Mouse (Mus musculus) adrenal gland, postnatal 10 days (tissue): Measurements from ENCODE around the gene Stk17b. TPM values are rescaled to one million over a fixed set of nuclear protein-coding genes. Genes with fewer than 3 reads are reported as not detected.

ENCODE experiments used
- DNase-seq: peaks from one replicate; pipeline ENCODE4 v3.0.0; 2021; ENCODE audit warnings: mixed read lengths
- long read RNA-seq, 2 experiments: library from polyadenylated mRNA; stranded (forward); transcript quantifications; one replicate each; pipeline ENCODE4 v2.0.0; 2021
- total RNA-seq, 2 experiments: library from RNA; stranded (reverse); gene quantifications; 2 replicates each; pipeline ENCODE4 v1.2.3; 2021

The Stk17b gene
- 10 to 100 TPM; 22.4 TPM for total RNA-seq
- long read RNA-seq, experiment 1, transcript Stk17b-201 (8 exons, 3,293 nt), result major isoform, 8 of 20 reads
- long read RNA-seq, experiment 1, partial matches to known transcripts, result 1 of 20 reads
- long read RNA-seq, experiment 1, other reads (novel, unspliced or antisense), result 11 of 20 reads
- long read RNA-seq, experiment 2, partial matches to known transcripts, result 2 of 2 reads
- long read RNA-seq, experiment 2, other reads (novel, unspliced or antisense), result 0 of 2 reads

DNA sequence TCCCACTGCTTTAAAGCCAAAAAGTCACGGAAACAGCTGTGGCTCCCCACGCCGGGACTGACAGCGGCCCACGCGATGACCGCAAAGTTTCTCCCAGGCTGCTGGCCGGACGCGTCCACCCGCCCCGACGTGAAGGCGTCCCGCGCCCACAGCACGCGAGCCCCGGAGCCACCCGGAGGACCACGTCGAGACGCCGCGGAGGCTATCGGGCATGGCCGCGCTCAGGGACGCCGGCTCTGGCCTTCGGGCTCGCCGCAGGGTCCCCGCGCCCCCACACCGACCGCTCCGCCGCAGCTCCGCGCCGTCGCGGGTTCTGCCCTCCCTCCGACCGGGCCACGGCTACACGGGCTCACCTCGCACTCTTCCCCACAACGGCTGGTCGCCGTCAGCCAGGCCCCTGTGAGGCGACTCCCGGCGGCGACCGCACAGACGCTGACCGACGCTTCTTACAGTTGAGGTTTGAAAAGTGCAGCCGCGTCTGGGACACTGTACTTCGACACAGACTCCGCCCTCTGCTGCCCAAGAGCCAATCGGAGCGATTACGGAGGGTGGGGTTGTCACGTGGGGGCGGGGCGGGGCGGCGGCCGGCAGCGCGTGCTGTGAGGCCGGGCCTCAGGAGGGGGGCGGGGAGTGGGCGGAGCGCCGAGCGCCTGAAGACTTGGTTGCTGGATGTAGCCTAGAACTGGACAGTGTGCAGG, at the start of gene Stk17b:
Gene Stk17b (minus strand): TSS at position 504 of the 698 bp plus-strand sequence.
- peak; percentile 97 for DNase-seq

DNA sequence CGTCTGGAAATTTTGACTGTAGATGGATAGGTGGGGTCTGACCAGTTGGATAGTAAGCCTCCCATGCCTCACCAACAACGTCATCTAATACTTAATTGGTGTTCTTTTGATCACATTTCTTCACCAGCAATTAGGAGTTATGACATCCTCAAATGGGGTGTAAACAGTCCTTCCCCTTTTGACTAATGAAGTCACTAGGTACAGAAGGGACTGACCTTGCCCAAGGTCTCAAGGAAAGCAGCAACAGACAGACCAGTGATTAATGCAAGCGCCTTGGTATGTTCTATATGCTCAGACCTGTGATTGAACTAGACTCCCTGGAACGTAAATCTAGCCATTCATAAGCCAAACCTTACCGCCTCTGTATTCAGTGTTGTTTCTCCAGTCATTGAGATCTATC, 45.3 kb upstream of the Stk17b start:
- no peak for DNase-seq

DNA sequence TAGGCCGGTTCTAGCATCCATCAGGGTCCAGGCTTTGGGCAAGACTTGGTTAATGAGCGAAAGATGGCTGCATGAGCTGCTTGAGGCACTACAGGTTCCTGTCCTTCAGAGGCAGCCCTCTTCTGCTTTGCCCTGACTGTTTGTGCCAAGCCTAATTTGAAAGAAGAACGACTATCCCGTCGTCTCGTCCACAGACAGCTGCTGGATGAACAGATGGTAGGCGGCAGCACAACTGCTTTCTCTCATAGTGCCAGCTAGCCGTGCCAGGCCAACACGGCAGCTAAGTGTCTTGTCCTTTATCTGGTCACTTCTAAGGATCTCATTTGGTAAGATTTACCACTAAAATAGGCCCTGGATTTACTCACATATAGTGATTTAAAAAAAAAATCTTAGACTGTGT, 44.1 kb upstream of the Stk17b start:
- DNase-seq, result no peak

DNA sequence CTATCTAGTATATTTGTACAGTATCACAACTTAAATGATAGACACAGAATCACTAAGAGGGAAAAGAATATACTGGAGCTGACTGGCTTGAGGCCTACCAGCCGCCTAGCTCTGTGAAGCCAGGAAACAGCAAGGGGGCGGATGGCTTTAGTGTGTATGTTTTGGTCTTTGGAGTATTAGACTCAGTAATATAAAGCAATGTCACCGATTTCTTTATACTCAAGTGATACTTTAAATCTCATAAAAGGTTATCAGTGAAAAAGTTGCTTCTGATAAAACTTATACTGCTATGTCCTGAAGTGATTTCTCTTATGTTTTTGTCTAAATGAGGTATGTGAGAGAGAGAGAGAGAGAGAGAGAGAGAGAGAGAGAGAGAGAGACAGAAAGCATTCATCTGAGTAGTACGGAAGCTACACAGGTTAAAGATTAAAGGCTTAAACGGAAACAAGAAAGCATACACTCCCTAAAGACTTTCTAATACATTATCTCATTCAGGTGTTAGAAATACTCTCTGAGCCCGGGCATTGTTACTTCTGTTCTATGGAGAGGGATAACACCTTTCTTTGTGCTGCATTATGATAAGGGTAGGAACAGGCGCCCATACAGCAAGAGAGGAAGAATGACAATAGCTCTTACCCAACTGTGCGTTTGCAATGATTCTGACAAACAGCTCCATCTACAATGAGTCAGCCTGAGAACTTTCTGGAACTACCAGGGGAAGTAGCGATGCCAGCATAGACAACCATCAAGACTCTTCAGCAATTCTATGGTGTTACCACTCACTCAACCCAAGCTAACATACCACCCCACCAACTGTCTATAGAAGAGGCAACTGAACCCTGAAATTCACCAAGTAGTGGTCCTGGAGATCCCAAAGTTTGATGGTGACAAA, 39.7 kb upstream of the Stk17b start:
- DNase-seq, result no peak

DNA sequence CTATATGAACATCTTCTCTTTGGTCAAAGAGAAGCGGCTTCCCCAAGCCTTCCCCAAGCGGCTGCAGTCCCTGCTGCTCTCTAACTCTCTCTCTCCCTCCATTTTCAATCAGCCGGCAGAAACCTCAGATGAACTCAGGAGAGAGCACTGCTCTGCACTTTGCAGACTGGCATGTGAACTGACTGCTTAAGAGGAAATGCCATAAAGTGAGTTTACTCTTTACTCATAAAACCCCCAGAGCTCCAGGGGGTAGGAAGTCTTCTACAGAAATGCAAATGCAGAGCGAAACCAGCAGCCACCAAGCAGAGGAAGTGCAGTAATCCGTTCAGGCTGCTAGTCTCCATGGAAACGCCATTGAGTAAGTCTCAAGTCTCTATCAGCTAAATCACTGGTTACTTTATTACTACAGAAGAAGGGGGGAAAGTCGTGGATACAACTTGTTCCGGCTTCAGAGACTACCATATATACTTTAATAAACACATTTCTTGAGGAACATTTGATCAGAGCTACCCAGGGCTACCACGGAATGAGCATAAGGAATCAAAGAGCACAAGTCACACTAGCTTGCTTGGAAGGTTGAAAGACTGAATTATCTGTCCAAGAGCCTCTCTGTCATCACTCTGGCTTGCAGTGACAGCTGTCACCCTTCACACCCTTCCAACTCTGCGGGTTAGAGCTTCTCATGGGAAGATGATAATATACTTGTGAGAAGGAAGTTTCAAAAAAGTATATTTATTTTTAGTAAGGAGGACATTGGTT, 38.8 kb upstream of the Stk17b start:
- DNase-seq, result peak; percentile 34

DNA sequence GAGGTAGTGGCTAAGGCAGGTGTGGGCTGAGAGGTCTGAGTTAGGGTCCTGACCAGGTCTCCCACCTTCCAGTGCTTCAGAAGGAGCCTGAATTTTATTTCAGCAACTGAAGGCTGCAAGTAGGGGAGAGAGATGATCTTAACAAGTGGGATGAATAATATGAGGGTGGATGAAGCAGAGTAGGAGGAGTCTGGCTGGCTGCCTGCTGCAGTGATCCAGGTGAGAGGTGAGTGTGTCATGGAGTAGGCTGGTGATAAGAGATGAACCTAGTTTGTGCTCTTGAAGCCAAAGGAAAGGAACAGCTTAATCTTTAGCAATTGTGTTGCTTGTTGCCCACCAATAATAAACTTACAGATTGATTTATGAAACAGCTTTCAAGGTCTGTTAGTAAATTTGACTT, 37.0 kb upstream of the Stk17b start:
- peak; percentile 12 for DNase-seq

DNA sequence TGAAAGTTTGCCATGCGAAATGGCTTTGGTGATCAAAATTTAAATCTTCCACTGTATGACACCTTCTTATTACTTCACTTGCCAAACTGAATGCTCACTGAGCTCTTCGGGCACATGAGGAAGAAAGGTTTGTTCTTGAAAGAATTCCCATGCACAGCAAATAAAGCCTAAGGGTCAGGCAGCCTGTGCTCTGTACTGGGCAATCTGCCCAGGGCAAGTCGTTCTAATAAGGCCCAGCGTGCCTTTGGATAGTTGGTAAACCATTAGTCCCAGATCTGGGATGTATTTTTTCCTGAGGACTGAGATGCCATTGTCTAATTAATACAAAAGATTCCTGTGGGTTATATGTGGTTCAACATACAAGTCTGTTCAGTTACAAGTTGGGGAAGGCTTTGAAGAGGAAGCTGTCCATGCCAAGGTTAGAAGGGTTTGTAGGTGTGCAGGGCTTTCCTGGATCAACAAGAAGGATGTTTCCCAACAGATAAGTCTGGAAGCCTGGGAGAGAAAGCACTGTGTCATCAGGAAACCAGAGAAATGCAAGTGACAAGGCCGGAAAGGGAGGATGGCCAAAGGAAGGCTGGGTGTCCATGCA, 35.1 kb upstream of the Stk17b start:
- peak; percentile 9 for DNase-seq

DNA sequence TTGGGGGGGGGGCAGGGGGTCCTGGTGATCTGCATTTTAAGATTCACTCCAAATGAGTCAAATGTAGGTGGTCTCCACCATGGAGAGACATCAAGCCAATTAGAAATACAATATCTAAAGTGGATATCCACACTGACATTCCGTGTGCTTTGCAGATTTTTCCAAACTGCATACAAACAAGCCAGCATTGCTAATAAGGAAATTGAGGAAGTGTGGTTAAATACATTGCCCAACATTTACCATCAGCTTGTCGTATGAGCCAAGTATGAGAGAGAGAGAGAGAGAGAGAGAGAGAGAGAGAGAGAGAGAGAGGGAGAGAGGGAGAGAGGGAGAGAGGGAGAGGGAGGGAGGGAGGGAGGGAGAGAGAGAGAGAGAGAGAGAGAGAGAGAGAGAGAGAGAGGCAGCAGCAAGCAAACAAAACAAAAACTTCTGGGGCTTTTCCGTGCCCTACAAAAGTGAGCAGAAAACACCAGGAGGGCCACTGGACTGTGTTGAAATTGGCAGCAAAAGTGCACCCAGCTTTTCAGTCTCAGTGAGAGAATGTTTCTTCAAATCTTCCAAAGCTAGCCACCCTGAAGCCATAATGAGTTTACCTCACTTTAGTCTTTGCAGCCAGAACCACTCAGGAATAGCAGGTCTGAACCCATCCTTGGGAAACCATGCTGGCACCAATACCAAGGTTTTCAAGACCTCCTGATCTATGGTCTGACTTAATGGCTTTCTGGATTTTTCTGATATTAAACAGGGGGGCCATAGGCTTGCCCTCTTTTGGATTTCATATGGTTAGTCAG, 33.2 kb upstream of the Stk17b start:
- no peak for DNase-seq

DNA sequence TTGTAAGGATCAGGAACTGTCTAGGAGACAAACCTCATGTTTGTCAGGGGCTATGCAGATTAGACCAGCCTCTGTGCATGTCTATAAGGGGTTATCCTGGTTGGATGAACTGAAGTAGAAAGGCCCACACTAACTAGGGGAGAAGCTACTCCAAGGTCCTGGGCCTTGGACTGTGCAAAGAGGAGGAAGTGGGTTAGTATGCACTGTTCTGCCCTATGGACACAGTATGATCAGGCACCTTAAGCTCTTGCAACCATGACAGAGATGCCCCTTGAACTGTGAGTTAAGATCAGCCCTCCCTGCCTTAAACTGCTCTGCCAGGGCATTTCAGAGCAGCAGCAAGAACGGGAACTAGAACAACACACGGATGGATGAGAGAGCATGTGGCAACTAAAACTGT, 31.3 kb upstream of the Stk17b start:
- no peak for DNase-seq

DNA sequence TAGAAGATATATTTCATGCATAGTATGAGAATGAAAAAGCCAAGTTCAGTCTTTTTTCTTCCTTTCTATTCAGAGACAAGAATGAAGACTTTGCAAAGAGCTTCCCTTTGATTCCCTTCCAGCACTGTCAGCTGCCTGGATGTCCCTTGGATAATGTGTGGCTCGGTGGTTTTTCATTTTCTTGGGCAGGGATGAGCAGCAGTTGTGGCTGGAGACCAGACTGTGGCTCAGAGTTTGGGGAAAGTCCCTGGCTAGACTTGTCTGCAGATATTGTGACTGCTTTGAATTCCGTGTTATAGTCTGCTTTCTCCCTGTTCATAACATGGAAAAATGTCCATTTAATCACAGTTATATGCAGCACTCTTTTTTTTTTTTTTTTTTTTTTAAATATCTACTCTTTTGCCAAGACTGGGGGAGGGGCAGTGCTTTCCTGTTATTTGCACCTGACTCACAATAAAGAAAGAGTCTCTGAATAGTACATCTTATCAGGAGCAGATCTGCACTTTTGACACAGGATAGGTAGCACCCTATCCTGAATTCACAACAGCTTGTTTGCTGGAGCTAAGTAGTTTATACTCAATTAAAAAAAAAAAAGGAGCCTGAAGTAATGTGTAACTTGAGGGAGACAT, 29.2 kb upstream of the Stk17b start:
- DNase-seq, result no peak

DNA sequence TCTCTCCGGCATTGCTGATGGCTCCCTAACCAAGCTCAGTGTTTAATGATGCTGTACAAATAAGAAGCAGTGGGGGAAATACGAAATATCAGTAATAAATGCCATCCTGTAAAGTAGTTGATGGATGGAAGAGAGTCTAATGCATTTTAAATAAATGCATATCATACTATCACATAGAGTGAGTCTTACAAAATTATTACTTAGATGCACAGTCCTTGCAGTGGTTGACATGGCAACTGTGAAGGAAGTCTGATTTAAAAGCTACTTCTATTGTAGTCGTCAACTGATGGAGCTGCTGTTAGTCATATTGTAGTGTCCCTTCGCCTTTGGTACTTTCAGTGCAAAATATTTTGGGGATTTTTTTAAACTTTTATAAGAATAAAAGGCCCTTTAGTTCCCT, 26.9 kb upstream of the Stk17b start:
- no peak for DNase-seq

DNA sequence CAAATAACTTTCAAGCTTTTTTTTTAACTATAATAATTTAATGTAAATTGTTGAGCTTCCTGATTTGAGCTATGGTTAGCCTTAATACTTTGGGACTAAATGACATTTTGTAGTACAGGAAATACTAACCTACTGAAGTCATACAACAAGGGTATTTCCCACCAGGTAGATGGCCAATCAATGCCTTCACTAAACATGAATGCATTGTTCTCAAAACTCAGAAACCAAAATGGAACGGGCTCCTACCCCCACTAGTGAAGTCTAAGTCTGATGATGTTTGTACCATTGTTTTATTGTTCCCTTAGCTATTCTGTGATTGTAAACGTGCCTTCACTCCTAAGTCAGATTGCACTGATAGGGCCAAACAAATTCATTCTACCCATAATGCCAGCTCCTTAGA, 23.2 kb upstream of the Stk17b start:
- no peak for DNase-seq

DNA sequence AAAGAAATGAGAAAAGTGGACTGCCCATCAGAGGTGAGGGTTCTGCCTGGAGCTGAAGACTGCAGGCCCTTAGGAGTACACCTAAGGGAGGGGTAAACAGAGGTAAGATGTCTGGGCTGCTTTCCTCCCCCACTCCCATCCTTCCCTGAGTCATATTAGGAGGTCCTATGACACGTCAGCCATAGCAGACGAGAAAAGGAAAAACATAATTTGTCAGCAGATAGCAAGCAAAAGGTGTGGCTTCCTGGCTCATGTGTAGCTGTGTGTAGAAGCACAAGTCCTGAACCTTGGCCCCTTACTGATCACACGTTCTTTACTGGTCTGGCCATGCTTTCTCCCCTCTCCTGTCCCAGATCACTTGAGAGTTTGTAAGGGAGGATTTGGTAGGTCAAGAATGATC, 12.8 kb upstream of the Stk17b start:
- DNase-seq, result no peak

DNA sequence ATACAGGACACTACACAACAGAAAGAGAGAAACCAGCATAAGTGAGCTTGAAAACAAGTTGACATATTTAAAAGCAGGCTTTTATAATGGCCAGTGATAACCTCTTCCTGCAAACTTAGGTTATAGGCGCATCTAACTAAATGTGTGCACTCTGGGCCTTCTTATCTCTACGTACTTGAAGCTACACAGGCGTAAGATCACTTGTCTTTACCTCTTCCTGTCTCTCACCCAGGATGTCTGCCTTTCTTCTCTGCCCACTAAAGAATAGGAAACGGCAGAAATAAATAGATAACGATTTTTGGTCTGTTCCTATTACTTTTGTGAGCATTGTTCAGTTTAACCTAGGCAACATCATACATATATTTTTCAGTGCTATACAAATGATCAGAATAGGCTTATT, 12.1 kb upstream of the Stk17b start:
- DNase-seq, result no peak

DNA sequence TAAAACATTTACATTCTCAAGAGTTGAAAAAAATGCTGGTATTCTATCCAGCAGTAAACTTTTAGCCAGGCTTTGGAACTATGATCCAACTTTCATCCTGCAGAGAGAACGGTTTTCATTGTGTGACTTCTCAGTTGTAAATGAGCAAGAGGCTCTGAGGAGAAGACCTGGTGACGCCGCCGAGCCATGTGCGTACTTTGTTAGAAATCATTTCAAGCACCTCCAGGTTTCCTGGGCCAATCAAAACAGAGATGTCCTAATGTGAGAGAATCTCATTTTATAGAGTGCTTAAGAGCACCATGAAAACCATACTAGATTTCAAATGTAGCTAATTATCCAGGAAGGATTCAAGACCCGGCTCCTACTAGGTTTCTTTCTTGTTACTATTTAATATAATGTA, 11.2 kb upstream of the Stk17b start:
- no peak for DNase-seq

DNA sequence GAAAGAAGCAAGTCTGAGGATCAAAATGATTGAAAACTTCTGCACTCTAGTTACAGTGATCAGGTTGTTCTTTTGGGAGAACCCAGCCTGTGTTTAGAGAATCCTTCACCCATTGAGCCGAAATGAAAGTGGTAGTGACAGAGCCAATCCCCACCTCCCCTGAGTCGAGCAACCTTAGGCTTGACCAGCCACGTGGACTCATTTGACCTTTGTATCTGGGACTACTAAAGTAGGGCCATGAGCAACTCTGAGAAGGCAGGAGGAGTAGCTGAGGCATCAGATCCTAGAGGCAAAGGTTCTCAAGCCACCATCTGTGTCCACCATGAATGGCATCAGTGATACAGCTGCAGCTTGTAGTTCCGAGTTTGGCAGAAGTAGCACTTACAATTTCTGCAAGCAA, 10.6 kb upstream of the Stk17b start:
- DNase-seq, result no peak

DNA sequence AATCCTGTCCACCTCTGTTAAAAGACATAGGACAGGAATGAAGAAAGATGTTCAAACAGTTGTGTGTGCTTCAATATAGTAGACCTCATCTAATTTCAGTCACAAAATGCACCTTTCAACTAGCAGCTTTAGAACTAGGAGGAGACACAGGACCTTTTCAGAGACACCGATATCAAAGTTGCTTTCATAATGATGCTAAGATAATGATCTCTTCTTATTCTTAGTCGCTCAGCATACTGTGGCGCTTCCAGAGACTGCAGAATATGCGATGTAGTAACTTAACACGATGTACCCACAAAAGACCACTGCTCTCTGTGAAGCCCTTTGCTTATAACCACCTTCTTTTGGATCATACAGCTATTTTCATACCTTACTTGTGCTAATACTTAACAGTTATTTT, 10.1 kb upstream of the Stk17b start:
- no peak for DNase-seq

DNA sequence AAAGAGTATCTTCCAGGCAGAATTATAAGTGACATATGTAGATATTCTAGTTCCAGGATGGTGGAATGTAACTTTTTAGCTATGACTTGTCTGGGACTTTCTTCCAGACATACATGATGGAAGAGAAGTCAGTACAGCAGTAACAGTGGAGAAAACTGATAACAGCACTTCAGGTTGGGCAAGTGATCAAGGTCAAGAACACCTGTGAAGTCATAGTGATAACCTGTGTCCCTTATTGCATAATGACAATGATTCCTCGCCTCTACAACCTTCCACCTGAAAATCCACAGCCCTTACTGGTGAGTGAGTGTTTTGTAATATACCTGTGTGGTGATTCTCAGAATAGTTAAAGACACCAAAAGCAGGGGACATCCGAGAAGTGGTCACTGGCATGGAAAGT, 9.3 kb upstream of the Stk17b start:
- DNase-seq, result no peak

DNA sequence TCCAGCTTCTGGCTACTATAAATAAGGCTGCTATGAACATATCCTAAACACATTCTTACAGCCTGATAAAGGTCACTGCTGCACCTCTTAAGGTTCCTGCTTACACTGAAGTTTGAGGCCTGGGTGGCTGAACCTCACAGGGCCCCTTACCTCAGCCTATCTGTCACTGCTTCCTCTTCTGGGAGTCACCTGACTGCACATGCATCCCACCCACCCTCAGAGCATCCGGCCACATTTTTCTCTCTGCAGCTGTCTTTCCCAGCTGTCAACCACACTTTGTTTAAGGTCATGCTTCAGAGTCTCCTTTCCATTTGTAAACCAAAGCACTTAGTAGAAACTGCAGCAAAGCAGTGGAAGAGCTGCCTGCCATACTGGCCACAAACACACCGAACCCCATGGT, 6.3 kb upstream of the Stk17b start:
- no peak for DNase-seq

DNA sequence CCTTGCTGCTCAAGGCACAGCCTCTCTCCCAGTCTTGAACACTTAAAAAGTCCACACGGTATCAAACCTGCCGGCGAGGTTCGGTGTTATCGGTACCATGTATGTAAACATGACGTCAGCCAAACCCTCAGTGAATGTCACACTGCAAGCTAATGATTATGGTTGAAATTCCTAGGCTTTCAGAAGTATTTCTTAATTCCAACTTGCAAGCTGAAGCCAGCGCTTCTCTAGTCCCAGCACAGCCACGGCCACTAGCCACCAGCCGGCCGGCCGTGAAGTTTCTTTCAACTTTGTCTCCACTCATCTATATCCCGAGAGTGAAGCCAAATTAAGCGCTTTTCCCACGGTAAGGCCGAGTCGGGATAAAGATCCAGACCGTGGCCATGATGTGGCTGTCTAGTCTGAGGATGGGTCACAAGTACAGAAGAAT, 718 bp downstream of the Stk17b start:
- DNase-seq, result peak; percentile 47

DNA sequence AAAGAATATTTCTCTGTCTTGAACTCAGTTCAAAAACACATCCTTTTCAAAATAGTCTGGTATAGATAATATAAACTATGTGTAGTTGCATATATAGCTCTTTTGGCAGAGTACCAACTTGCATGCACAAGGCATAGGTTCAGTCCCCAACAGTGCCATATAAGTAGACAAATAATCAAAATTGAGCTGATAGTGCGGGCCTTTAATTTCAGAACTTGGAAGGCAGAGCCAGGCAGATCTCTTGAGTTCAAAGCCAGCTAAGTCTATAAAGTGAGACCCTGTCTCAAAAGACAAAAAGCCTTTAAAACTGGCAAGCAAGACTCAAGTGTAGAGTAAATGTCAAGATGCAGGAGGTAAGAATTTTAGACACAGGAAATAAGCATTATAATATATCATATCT, 2.1 kb downstream of the Stk17b start:
- DNase-seq, result no peak
